12 mouse cellular contexts compared by ENCODE assay signal in the genomic region with DNA sequence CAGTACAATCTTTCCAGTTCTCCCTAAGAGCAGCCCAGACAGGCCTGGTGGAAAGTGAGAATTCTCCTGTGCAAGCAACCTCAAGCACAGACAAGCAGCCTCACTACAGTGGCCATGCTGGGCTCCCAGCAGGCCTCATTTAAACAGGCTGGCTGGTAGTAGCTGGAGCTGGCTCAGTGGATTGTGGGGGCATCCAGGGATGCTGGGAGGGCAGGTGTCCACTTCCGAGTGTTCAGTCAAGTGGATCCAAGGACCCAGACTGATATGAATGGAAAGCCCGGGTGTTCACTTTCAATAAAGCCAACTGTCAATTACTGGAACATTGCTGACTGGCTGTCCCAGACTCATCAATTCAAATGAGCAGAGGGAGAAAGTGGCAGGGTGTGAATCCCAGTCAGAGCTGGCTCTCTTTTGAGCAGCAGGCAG.
DNase-seq lines count a peak whose midpoint lies in the region; ATAC-seq lines count a peak whose summit lies in the region.
"Had no signal": no experiment of that assay in that cellular context is flagged by ENCODE, and none has a peak within 500 bp of the region (broad histone marks: within the 10 kb centered on the region; RNA-seq: fewer than 3 reads in every experiment).

No protein-coding gene starts in this region.

- no peak overlapping the region for H3K9ac ChIP-seq in neural tube, embryonic 11.5 days (ENCODE audit: low read length)
- H3K9ac ChIP-seq in neural tube, embryonic 15.5 days (replicated peaks): no peak overlapping the region
- no peak overlapping the region for H3K9ac ChIP-seq in hindbrain, embryonic 13.5 days
- H3K9ac ChIP-seq: embryonic facial prominence, embryonic 12.5 days had no signal

- no peaks in the 10 kb centered on the region for H3K27me3 ChIP-seq in neural tube, embryonic 11.5 days (ENCODE audit: control insufficient read depth, insufficient read depth, low read length)
- H3K27me3 ChIP-seq in neural tube, embryonic 15.5 days (replicated peaks): no peaks in the 10 kb centered on the region
- no peaks in the 10 kb centered on the region for H3K27me3 ChIP-seq in hindbrain, embryonic 13.5 days
- H3K27me3 ChIP-seq: embryonic facial prominence, embryonic 12.5 days had no signal

- no peak overlapping the region for H3K4me2 ChIP-seq in neural tube, embryonic 11.5 days (ENCODE audit: low read depth)
- H3K4me2 ChIP-seq in neural tube, embryonic 15.5 days: no peak overlapping the region
- H3K4me2 ChIP-seq in hindbrain, embryonic 13.5 days: no peak overlapping the region
- H3K4me2 ChIP-seq: embryonic facial prominence, embryonic 12.5 days had no signal

- no peaks in the 10 kb centered on the region for H3K4me1 ChIP-seq in neural tube, embryonic 11.5 days (ENCODE audit: control insufficient read depth, insufficient read depth, low read length)
- H3K4me1 ChIP-seq in neural tube, embryonic 15.5 days: 0 out of 2 replicates have a peak, but pooled peaks cover 5% of the 10 kb centered on the region
- peaks cover 19% of the 10 kb centered on the region for H3K4me1 ChIP-seq in hindbrain, embryonic 13.5 days (replicated peaks)
- H3K4me1 ChIP-seq: embryonic facial prominence, embryonic 12.5 days had no signal

- no peaks in the 10 kb centered on the region for H3K9me3 ChIP-seq in neural tube, embryonic 11.5 days (ENCODE audit: control insufficient read depth, low read length)
- H3K9me3 ChIP-seq in neural tube, embryonic 15.5 days (replicated peaks): no peaks in the 10 kb centered on the region
- H3K9me3 ChIP-seq in hindbrain, embryonic 13.5 days: no peaks in the 10 kb centered on the region
- H3K9me3 ChIP-seq: embryonic facial prominence, embryonic 12.5 days had no signal

- 34% methylated on average over 2 of the region's 2 CpGs for WGBS in neural tube, embryonic 11.5 days
- WGBS in neural tube, embryonic 15.5 days: 28% methylated on average over 2 of the region's 2 CpGs
- whole genome bisulfite sequencing in hindbrain, embryonic 13.5 days: 22% methylated on average over 2 of the region's 2 CpGs

- no peak overlapping the region for H3K27ac ChIP-seq in neural tube, embryonic 11.5 days (ENCODE audit: low read depth, low read length)
- H3K27ac ChIP-seq in neural tube, embryonic 15.5 days (replicated peaks): no peak overlapping the region
- H3K27ac ChIP-seq in hindbrain, embryonic 13.5 days: peak overlapping the region; percentile 69; the same call in 1 of the 2 replicates
- H3K27ac ChIP-seq: embryonic facial prominence, embryonic 12.5 days had no signal

- H3K36me3 ChIP-seq in neural tube, embryonic 11.5 days (ENCODE audit: control insufficient read depth, insufficient read depth, low read length): no peaks in the 10 kb centered on the region
- H3K36me3 ChIP-seq in neural tube, embryonic 15.5 days: no peaks in the 10 kb centered on the region
- no peaks in the 10 kb centered on the region for H3K36me3 ChIP-seq in hindbrain, embryonic 13.5 days
- H3K36me3 ChIP-seq: embryonic facial prominence, embryonic 12.5 days had no signal

- peak; percentile 28 for DNase-seq in neural tube, embryonic 11.5 days (ENCODE audit: low spot score)
- peak; percentile 42 to 58 for DNase-seq in cerebellum, postnatal 36 days
- no peak for DNase-seq in adrenal gland, postnatal 10 days
- no peak for DNase-seq in embryo, embryonic 9.5 days (ENCODE audit: extremely low spot score)
- no peak for DNase-seq in gastrocnemius, postnatal 10 days
- no peak for DNase-seq in layer of hippocampus, postnatal 25 days (ENCODE audit: extremely low spot score in 1 of 2, low spot score in 1 of 2)
- DNase-seq: kidney, adult 9 months; liver; thymus, adult 2 months had no signal

- H3K4me3 ChIP-seq in neural tube, embryonic 11.5 days (ENCODE audit: low read depth, low read length): no peak overlapping the region
- H3K4me3 ChIP-seq in neural tube, embryonic 15.5 days (replicated peaks): no peak overlapping the region
- H3K4me3 ChIP-seq in hindbrain, embryonic 13.5 days: no peak overlapping the region
- H3K4me3 ChIP-seq: embryonic facial prominence, embryonic 12.5 days had no signal

- peak; percentile 50; the same call in 1 of the 2 replicates for ATAC-seq in neural tube, embryonic 11.5 days (ENCODE audit: insufficient read depth, low FRiP score, low TSS enrichment)
- no peak for ATAC-seq in neural tube, embryonic 15.5 days (ENCODE audit: low FRiP score)
- peak; percentile 68 for ATAC-seq in hindbrain, embryonic 13.5 days (ENCODE audit: low FRiP score)

Comparison
In these comparisons a context has a peak if more than half of its experiments do, and no peak if none do; other contexts are left out.
1. DNase-seq: peak in neural tube, embryonic 11.5 days (single experiment) and cerebellum, postnatal 36 days (2 of 2); none in adrenal gland, postnatal 10 days (single experiment), embryo, embryonic 9.5 days (single experiment), gastrocnemius, postnatal 10 days (single experiment) and layer of hippocampus, postnatal 25 days (0 of 2).